Mouse (Mus musculus) large intestine, adult 2 months (tissue): Measurements from ENCODE around the gene Pax8. TPM values are rescaled to one million over a fixed set of nuclear protein-coding genes. Genes with fewer than 3 reads are reported as not detected.

Experiments
- DNase-seq: peaks from one replicate; pipeline ENCODE4 v3.0.0-alpha.2; 2012; ENCODE audit warnings: low read depth, low spot score
- WGBS: fragments of 180-500 bp; shearing (Covaris S2); methylation state at CpG from one replicate; pipeline ENCODE4 v1.1.7; 2018; 5-methylcytosine and 5-hydroxymethylcytosine counted together
- polyA plus RNA-seq: library from polyadenylated mRNA; depleted of rRNA; stranded (reverse); fragments of >200 nt; gene quantifications from 2 replicates; pipeline ENCODE4 v1.2.3, GENCODE M21; 2012

Gene Pax8
- polyA plus RNA-seq, 1 experiment, result 5.7 TPM

GRCm38 (mm10) chr2:24469102-24469501, 6.3 kb downstream of the Pax8 start:
- 41% methylated on average over 4 of the region's 4 CpGs for WGBS
- no peak for DNase-seq

DNA sequence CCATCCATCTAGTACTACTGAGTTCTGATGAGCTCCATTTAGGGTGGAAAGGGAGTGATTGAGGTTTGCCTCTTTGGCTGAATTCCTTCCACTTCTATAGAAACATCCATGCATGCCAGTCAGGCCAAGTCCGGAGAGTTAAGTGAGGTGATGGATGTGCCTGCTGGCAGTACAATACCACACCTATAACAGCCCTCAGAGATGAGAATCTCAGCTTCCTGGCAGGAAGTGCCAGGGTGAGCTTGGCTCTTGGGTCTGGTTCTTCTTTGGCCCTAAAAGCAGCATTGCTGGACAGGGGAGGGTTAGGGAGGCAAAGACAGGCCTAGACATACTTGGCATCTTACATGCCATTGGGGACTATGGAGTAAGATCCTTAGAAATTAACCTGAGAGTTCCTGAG, 7.0 kb downstream of the Pax8 start:
- DNase-seq, result no peak
- WGBS, result 56% methylated on average over 1 of the region's 1 CpGs

GRCm38 (mm10) chr2:24467156-24467555, 8.2 kb downstream of the Pax8 start:
- WGBS, result 16% methylated on average over 1 of the region's 1 CpGs
- no peak for DNase-seq

GRCm38 (mm10) chr2:24460808-24461127, 14.6 kb downstream of the Pax8 start:
- WGBS, result 15% methylated on average over 2 of the region's 2 CpGs
- no peak for DNase-seq

- no peak for DNase-seq
- 15% methylated on average over 9 of the region's 9 CpGs for WGBS
Observed at GRCm38 (mm10) chr2:24460112-24460807, 15.1 kb downstream of the Pax8 start.

DNA sequence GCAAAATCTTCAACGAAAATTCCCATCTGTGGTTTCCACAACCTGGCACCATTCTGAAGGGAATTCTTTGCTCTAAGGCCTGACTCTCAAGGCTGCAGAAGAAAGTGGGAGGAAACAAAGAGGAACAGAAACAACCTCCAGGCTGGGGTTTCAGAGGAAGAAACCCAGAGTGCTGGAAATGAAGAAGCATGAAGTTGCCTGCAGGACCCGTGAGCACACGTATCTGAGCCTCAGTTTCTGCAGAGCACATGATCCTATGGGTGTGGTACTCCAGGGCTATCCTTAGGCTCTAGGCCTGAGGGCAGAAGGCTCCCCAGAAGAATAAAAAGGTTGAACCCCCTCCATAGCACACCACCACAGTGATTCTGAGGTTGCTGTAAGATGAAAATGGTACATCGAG, 18.6 kb downstream of the Pax8 start:
- WGBS, result 84% methylated on average over 4 of the region's 4 CpGs
- DNase-seq, result no peak

DNA sequence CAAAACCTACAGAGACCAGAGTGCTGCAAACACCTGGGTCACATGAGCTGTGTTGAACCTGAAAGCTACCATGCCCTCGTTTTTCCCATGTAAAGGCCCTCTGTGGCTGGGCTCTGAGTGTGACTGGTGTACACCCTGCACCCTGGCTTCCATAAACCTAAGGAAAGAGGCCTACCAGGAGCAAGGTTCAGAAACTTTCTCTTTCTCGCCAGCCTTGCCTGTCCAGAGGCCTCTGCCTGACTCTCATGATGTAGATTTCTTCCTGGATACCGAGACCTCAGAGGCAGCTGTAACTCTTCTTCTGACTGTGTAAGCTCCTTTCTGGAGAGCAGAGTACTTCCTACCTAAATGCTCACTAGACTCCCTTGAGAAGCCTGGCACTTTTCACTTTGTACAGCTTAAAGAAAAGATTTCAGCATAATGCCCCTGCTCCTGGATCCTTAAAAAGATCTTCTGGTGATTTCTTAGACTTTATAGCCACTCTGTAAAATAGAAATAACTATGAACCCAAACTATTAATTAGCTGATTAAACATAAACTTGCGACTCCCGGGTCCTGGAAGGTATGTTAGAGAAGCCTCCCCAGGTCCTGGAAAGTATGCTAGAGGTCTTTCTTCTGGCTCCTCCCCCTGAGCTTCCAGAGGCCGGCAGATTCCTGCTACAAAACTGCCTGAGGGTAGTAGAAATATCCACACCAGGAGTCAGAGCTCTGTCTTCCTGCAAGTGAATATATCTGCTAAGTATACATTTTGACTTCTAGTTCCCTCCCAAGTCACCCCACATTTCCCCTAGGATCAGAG, 20.1 kb downstream of the Pax8 start:
- DNase-seq, result no peak
- WGBS, result 21% methylated on average over 6 of the region's 6 CpGs

DNA sequence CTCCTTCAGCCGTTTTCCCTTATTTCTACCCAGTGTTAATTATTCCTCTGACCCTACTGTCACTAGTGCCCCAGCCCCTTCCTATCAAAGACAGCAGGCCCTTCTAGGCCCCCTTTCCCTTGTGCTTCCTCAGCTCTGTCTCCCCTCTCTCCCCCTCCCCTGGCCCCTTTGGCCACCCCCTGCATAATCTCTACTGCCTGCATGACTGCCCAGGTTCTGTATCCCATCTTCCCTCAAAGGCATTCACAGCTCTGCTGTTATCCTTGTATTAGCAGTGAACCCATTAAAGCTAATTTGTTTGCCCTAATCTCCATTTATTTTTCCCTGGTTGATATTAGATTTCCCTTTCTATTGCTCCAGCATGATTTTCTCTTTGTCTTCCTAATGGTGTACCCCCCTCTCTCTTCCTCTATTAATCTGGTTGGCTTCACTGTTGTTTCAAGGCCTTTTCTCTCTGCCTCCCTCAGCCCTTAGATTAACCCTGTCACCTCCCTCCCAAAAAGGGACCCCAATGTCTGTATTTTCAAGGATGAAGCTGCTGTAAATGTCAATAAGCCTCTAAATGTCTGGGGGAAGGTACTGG, 20.9 kb downstream of the Pax8 start:
- WGBS, result 89% methylated on average over 1 of the region's 1 CpGs
- no peak for DNase-seq

- WGBS, result 15% methylated on average over 5 of the region's 5 CpGs
Observed at GRCm38 (mm10) chr2:24453206-24453605, 22.2 kb downstream of the Pax8 start.

DNA sequence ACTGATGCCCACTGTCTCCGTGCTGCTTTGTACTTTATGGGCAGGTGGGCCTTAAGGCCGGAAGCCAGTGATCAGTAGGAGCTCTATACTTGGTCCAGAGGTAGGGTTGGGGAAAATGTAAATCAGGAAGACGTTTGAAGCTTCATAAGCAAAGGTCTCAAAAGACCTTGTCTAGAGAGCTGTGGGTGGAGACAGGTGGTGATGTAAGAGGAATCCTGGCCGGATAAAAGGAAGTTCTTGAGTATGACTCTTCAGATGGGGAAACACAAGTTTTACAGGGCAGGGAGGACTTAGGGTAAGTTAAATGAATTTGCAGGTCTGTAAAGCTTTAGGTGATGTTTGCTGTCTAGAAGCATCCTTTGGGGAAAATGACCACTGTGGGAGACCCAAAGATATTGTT, 26.3 kb downstream of the Pax8 start:
- no peak for DNase-seq
- 72% methylated on average over 4 of the region's 4 CpGs for WGBS

More at GRCm38 (mm10) chr2:24453206-24453605, 22.2 kb downstream of the Pax8 start:
- DNase-seq, result no peak

- 77% methylated on average over 3 of the region's 3 CpGs for WGBS
- DNase-seq, result no peak
Observed at GRCm38 (mm10) chr2:24443256-24443790, 32.1 kb downstream of the Pax8 start.

GRCm38 (mm10) chr2:24442303-24442925, 33.0 kb downstream of the Pax8 start:
- 56% methylated on average over 4 of the region's 4 CpGs for WGBS
- no peak for DNase-seq

DNA sequence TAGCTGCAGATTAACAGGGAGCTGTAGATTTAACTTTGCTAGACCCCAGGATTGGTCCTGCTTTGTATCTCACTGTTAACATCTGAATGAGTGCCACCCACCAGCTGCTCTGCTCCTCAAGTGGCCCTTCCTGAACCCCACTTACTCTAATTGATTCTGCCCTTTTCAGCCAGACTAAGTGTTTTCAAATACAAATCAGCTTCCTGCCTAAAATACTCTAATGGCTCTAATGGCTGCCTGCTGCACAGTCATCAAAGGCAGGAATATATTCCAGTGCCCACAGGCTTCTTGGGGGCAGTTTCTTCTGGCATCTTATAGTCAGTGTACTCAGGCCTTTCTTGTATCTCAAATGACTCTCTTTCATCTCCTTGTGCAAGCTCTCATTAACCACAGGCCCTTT, 33.5 kb downstream of the Pax8 start:
- DNase-seq, result no peak

- WGBS, result 39% methylated on average over 2 of the region's 2 CpGs
Observed at GRCm38 (mm10) chr2:24440056-24440455, 35.3 kb downstream of the Pax8 start.

DNA sequence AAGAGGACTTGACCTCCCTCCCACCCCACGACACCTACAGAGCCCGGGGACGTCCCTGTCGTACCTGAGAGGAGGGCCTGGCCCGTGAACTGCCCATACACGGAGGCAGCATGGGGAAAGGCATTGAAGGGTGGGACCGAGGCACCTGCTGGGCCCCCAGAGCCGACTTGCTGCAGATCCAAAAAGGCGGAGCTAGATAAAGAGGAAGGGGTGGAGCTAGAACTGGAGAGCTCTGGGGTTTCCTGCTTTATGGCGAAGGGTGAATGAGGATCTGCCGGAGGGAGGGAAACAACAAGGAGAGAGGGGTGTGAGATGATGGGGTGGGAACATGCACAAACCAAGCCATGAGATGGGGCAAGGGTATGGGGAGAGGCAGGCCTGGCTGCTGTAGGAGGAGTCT, 39.7 kb downstream of the Pax8 start:
- DNase-seq, result no peak
- 80% methylated on average over 11 of the region's 11 CpGs for WGBS

More at GRCm38 (mm10) chr2:24440056-24440455, 35.3 kb downstream of the Pax8 start:
- DNase-seq, result no peak

- no peak for DNase-seq
- 82% methylated on average over 2 of the region's 2 CpGs for WGBS
Observed at GRCm38 (mm10) chr2:24434670-24435069, 40.7 kb downstream of the Pax8 start.

GRCm38 (mm10) chr2:24429806-24430205, 45.6 kb downstream of the Pax8 start:
- WGBS, result 87% methylated on average over 4 of the region's 4 CpGs
- no peak for DNase-seq

DNA sequence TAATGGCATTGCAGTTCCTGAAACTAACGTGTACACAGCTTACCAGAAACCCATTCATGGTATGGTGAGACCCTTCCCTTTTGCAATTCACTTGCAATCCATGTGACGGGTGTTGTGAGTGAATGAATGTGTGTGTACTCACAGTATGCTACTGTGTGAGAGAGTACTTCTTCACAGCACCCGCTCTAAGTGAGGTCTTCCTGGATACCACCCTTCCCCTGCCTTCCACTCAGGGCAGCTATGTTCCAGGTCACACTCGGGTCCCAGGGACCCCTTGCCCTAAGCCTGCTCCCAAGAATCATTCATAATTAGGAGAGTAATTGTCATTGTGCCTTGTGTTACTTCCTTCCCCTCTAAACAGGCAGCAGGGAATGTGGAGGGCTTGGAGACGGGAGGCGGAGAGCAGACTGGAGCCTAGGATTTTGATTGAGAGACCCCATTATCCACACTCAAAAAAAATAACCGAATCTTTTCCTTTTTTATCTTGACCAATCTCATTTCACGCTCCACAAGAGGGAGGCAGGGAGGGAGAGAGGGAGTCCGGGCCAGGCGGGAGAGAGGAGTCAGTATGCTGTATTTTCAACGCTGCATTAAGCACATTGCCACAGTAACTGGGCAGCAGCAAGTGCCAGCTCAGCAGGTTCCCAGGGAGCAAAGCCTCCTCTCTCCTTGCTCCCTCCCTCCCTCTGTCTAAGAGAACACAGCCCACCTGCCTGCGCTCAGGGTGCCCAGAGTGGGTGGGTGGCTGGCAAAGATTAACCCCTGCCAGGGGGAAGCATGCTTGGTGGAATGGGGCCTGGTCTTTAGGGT, 47.3 kb downstream of the Pax8 start:
- no peak for DNase-seq
- WGBS, result 77% methylated on average over 12 of the region's 12 CpGs

GRCm38 (mm10) chr2:24425630-24426029, 49.8 kb downstream of the Pax8 start:
- no peak for DNase-seq
- WGBS, result 79% methylated on average over 2 of the region's 2 CpGs
